12 mouse cellular contexts compared by ENCODE assay signal in the genomic region with DNA sequence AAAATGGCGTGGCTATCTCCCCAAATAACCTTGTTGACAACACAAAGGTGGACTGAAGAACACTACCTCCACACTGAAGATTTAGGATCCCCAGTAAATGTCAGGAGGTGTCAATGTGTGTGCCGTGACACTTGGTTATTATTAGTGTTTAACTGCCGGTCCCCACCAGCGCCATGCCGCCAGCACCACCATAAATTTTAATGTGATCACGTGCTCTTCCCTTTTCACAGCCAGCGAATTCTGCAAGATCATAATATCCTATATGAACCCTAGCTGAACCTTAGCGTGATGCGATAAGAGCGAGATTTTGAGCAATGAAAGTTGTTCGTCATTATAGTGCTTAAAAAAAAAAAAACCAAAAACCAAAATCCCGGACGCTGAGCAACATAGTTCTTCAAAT.
DNase-seq lines count a peak whose midpoint lies in the region; ATAC-seq lines count a peak whose summit lies in the region.
"Had no signal": no experiment of that assay in that cellular context is flagged by ENCODE, and none has a peak within 500 bp of the region (broad histone marks: within the 10 kb centered on the region; RNA-seq: fewer than 3 reads in every experiment).

No protein-coding gene starts in this region.

- peaks cover 23% of the 10 kb centered on the region for H3K4me1 ChIP-seq in heart, embryonic 15.5 days (replicated peaks)
- peaks cover 30% of the 10 kb centered on the region for H3K4me1 ChIP-seq in embryonic facial prominence, embryonic 10.5 days
- H3K4me1 ChIP-seq in hindbrain, embryonic 15.5 days (replicated peaks): peaks cover 24% of the 10 kb centered on the region
- peaks cover 15% of the 10 kb centered on the region for H3K4me1 ChIP-seq in midbrain, embryonic 13.5 days (replicated peaks)
- no peaks in the 10 kb centered on the region for H3K4me1 ChIP-seq in liver, embryonic 11.5 days (replicated peaks; ENCODE audit: control insufficient read depth, insufficient read depth, low read length)

- no peak for ATAC-seq in heart, embryonic 15.5 days (replicated peaks; ENCODE audit: insufficient number of reproducible peaks, insufficient read depth, low FRiP score, low read depth)
- ATAC-seq in hindbrain, embryonic 15.5 days (ENCODE audit: low FRiP score, low read depth): no peak
- 0 out of 2 replicates have a peak, but pooled peaks have one; percentile 25 for ATAC-seq in midbrain, embryonic 13.5 days
- no peak for ATAC-seq in liver, embryonic 11.5 days (replicated peaks; ENCODE audit: low FRiP score)

- 45% methylated on average over 13 of the region's 13 CpGs for WGBS in heart, embryonic 15.5 days
- WGBS in embryonic facial prominence, embryonic 10.5 days: 94% methylated on average over 13 of the region's 13 CpGs
- 53% methylated on average over 13 of the region's 13 CpGs for WGBS in hindbrain, embryonic 15.5 days
- 65% methylated on average over 13 of the region's 13 CpGs for WGBS in midbrain, embryonic 13.5 days
- 70% methylated on average over 13 of the region's 13 CpGs for WGBS in liver, embryonic 11.5 days

- H3K4me3 ChIP-seq in heart, embryonic 15.5 days: 0 out of 2 replicates have a peak overlapping the region, but pooled peaks have one; percentile 11
- no peak overlapping the region for H3K4me3 ChIP-seq in embryonic facial prominence, embryonic 10.5 days
- no peak overlapping the region for H3K4me3 ChIP-seq in hindbrain, embryonic 15.5 days
- H3K4me3 ChIP-seq in midbrain, embryonic 13.5 days (replicated peaks): no peak overlapping the region
- H3K4me3 ChIP-seq in liver, embryonic 11.5 days (ENCODE audit: low read depth, low read length): no peak overlapping the region

- no peak overlapping the region for H3K9ac ChIP-seq in heart, embryonic 15.5 days
- peak overlapping the region; percentile 19; the same call in 1 of the 2 replicates for H3K9ac ChIP-seq in hindbrain, embryonic 15.5 days
- no peak overlapping the region for H3K9ac ChIP-seq in midbrain, embryonic 13.5 days (replicated peaks)
- no peak overlapping the region for H3K9ac ChIP-seq in liver, embryonic 11.5 days (ENCODE audit: low read depth, low read length)
- H3K9ac ChIP-seq: liver, embryonic 14.5 days had no signal

- H3K9me3 ChIP-seq in heart, embryonic 15.5 days (replicated peaks): no peaks in the 10 kb centered on the region
- no peaks in the 10 kb centered on the region for H3K9me3 ChIP-seq in embryonic facial prominence, embryonic 10.5 days
- no peaks in the 10 kb centered on the region for H3K9me3 ChIP-seq in hindbrain, embryonic 15.5 days
- H3K9me3 ChIP-seq in midbrain, embryonic 13.5 days: no peaks in the 10 kb centered on the region
- no peaks in the 10 kb centered on the region for H3K9me3 ChIP-seq in liver, embryonic 11.5 days (ENCODE audit: control insufficient read depth, low read length)

- peak overlapping the region; percentile 59 for H3K4me2 ChIP-seq in heart, embryonic 15.5 days
- peak overlapping the region; percentile 57 for H3K4me2 ChIP-seq in hindbrain, embryonic 15.5 days
- H3K4me2 ChIP-seq in midbrain, embryonic 13.5 days (replicated peaks): peak overlapping the region; percentile 51
- H3K4me2 ChIP-seq in liver, embryonic 11.5 days: no peak overlapping the region

- no peak overlapping the region for H3K27ac ChIP-seq in heart, embryonic 15.5 days
- peak overlapping the region; percentile 90 for H3K27ac ChIP-seq in embryonic facial prominence, embryonic 10.5 days (replicated peaks)
- H3K27ac ChIP-seq in hindbrain, embryonic 15.5 days (replicated peaks): peak overlapping the region; percentile 75
- H3K27ac ChIP-seq in midbrain, embryonic 13.5 days: peak overlapping the region; percentile 75
- no peak overlapping the region for H3K27ac ChIP-seq in liver, embryonic 11.5 days (ENCODE audit: low read depth, low read length)
- H3K27ac ChIP-seq: liver, embryonic 14.5 days had no signal

- H3K36me3 ChIP-seq in heart, embryonic 15.5 days: no peaks in the 10 kb centered on the region
- H3K36me3 ChIP-seq in embryonic facial prominence, embryonic 10.5 days (replicated peaks): no peaks in the 10 kb centered on the region
- H3K36me3 ChIP-seq in hindbrain, embryonic 15.5 days: no peaks in the 10 kb centered on the region
- H3K36me3 ChIP-seq in midbrain, embryonic 13.5 days: no peaks in the 10 kb centered on the region
- H3K36me3 ChIP-seq in liver, embryonic 11.5 days (ENCODE audit: control insufficient read depth, insufficient read depth, low read length): no peaks in the 10 kb centered on the region

- H3K27me3 ChIP-seq in heart, embryonic 15.5 days: no peaks in the 10 kb centered on the region
- H3K27me3 ChIP-seq in embryonic facial prominence, embryonic 10.5 days (replicated peaks; ENCODE audit: low read depth, poor library complexity, severe bottlenecking): no peaks in the 10 kb centered on the region
- no peaks in the 10 kb centered on the region for H3K27me3 ChIP-seq in hindbrain, embryonic 15.5 days
- no peaks in the 10 kb centered on the region for H3K27me3 ChIP-seq in midbrain, embryonic 13.5 days
- no peaks in the 10 kb centered on the region for H3K27me3 ChIP-seq in liver, embryonic 11.5 days (replicated peaks; ENCODE audit: control insufficient read depth, insufficient read depth, low read length)
- H3K27me3 ChIP-seq: CH12.LX had no signal

- DNase-seq in heart, adult 18-20 months: no peak
- DNase-seq in embryonic facial prominence, embryonic 10.5 days (ENCODE audit: low spot score): no peak
- no peak for DNase-seq in adrenal gland, adult 18-20 months (ENCODE audit: low spot score in 2 of 2)
- DNase-seq in gastrocnemius, postnatal 4 days (ENCODE audit: low spot score in 2 of 2): no peak
- DNase-seq in liver, embryonic 11.5 days (ENCODE audit: low spot score): no peak
- DNase-seq: gastrocnemius, postnatal 25 days; thymus, postnatal 25 days had no signal

Comparison
In these comparisons a context has a peak if more than half of its experiments do, and no peak if none do; other contexts are left out.
1. H3K27ac ChIP-seq: peak in embryonic facial prominence, embryonic 10.5 days (single experiment), hindbrain, embryonic 15.5 days (single experiment) and midbrain, embryonic 13.5 days (single experiment); none in heart, embryonic 15.5 days (single experiment) and liver, embryonic 11.5 days (single experiment).